Mouse (Mus musculus) layer of hippocampus, adult 2 months (tissue): ENCODE measurements around the gene Cish. TPM values are rescaled to one million over a fixed set of nuclear protein-coding genes. Genes with fewer than 3 reads are reported as not detected.

ENCODE experiments used
- DNase-seq, 2 experiments: peaks; one replicate each; pipeline ENCODE4 v3.0.0; 2022; ENCODE audit warnings: low spot score in 2 of 2
- H3K27ac ChIP-seq: fragments of 200-600 bp; 2 replicates; pipeline ENCODE4 v1.8.1; 2022
- H3K4me3 ChIP-seq: fragments of 200-600 bp; 2 replicates; pipeline ENCODE4 v1.8.1; 2022; ENCODE audit warnings: mild to moderate bottlenecking
- CTCF ChIP-seq: fragments of 200-600 bp; conservative IDR thresholded peaks from 2 replicates; pipeline ENCODE4 v1.8.1; 2022; ENCODE audit warnings: antibody characterized with exemption, mild to moderate bottlenecking, moderate library complexity
- total RNA-seq, 2 experiments: library from RNA; stranded (reverse); gene quantifications; 2 replicates each; pipeline ENCODE4 v1.2.3; 2021

Gene Cish
- total RNA-seq, 2 experiments from 2014 or later: 3.0 to 3.7 TPM

DNA sequence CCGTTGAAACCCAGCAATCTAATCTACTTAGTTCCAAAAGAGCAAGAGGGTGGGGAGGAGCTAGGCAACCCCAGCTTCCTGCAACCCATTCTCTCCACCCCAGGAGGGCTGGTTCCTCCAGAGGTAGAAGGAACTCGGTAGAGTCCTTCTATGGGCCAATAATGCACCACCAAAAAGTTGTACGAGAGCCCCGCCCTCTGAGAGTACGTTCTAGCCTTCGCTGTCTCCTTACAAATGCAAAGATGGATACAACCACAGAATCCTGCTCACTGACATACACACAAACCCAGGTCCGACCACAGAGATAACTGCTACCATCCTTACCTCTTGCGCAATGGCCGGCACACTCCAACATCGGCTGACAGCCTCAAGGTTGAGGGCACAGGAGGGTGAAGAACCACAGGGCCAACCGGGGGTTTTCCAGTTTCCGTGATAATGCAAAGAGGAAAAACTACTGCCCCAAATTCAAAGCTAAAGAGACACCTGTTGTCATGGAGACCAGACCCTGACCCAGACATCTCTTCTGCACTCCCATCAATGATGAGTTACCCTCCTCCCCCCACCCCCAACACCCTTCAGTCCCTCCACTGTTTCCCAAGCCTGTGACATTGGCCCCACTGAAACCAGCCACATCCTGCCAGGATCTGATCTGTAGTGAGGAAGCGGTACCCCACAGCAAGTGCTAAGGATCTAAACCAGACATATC, 15.4 kb upstream of the Cish start:
- Histone ChIP-seq H3K4me3 (no peak overlapping the region), H3K27ac (no peak overlapping the region)
- TF ChIP-seq CTCF: no peak
- DNase-seq: no peak

- H3K27ac ChIP-seq: no peak overlapping the region
- no peak overlapping the region for H3K4me3 ChIP-seq
- TF ChIP-seq CTCF: no peak
- DNase-seq: no peak
These were observed 14.4 kb upstream of the Cish start for GRCm38 (mm10) chr9:107281241-107281987.

DNA sequence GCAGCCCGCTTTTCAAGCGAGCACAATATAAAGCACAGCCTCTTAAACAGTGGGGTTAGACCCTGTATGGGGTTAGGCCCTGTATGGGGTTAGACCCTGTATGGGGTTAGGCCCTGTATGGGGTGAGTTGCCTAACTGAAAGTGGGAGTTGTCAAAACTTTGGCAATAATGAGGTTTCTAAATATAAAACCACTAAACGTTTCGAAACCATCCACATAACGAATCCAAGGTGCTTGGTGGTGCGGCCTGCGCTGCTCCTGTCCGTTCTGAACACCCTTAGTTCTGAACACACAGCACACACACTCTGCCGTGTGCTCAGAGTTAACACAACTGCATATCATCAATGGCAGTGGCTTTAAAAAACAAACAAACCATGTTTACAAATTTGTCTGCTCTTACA, 12.9 kb upstream of the Cish start:
- Histone ChIP-seq H3K4me3 (no peak overlapping the region), H3K27ac (no peak overlapping the region)
- no peak for DNase-seq
- TF ChIP-seq CTCF: no peak

DNA sequence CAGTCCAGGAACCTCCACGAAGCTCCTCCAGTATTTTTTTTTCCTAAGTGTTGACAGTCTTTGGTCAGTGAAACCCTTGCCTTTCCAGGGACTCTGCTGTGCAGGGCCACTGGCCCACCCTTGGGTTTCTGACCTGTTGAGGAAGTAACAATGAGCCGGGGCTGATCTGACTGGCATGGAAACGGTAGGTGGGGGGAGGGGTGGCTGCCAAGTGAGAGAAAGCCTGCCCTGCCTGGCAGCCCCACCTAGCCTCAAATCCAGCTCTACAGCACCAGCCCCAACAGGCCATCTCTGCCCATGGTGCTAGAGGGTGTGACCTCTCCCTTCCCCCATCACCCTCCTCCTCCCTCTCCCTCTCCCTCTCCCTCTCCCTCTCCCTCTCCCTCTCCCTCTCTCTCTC, 10.8 kb upstream of the Cish start:
- Histone ChIP-seq H3K4me3 (no peak overlapping the region), H3K27ac (no peak overlapping the region)
- TF ChIP-seq CTCF: no peak
- no peak for DNase-seq

GRCm38 (mm10) chr9:107287294-107287693, 8.5 kb upstream of the Cish start:
- no peak overlapping the region for H3K4me3 ChIP-seq
- no peak overlapping the region for H3K27ac ChIP-seq
- no peak for TF ChIP-seq CTCF
- no peak for DNase-seq

- no peak for DNase-seq
- TF ChIP-seq CTCF: no peak
These were observed 7.6 kb upstream of the Cish start for GRCm38 (mm10) chr9:107288105-107288650.

GRCm38 (mm10) chr9:107288711-107289110, 7.1 kb upstream of the Cish start:
- H3K27ac ChIP-seq: no peak overlapping the region
- H3K4me3 ChIP-seq: peak overlapping the region; percentile 56
- no peak for DNase-seq
- TF ChIP-seq CTCF: no peak

More at GRCm38 (mm10) chr9:107288105-107288650, 7.6 kb upstream of the Cish start:
- Histone ChIP-seq H3K4me3 (no peak overlapping the region), H3K27ac (no peak overlapping the region)

DNA sequence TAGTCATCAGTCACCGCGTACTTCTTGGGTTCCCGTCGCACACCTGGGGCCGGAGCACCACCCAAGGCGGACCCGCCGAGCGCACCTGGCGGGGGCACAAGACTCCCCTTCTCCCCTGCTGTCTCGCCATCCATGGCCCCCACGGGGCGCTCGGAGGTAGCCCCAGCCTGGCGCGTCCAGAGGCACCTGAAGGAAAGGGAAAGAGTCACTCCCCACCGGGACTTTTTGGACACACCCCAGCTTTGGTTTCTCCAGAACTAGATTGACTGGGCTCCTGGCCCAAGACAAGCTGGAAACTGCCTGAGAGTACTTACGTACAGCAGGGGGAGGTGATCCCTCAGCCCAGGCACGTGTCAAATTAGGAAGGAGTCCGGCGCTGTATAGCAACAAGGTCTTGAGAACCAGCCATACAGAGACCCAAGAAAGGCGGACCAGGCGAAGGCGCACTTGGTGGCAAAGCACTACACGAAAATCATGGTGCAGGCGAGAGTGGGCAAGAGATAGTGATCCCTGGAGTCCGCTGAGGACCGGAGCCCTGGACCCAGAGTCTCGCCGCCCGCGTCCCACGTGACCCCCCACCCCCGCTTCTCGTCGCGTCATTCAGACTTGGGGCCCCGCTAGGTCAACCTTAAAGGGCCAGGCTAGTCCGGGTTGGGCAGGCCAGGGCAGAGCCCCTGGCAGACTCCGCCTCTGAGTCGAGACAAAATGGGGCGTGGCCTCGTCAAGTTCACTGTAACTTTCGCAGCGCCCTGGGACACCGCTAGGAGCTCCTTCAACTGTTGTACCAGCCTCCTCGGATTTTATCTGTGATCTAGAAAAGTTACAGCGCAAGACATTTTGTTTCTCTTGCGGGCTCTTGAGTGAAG, 6.4 kb upstream of the Cish start, which contains the start of gene Mapkapk3:
Mapkapk3 (minus strand) TSS at position 667 of the 866 bp plus-strand sequence.
- H3K27ac ChIP-seq: no peak within 1 kb of the TSS; the same call in 1 of the 2 replicates
- H3K4me3 ChIP-seq: peak within 1 kb of the TSS; percentile 56
- peak; percentile 63 for TF ChIP-seq CTCF
- peak in 1 of 2 experiments; percentile 35 for DNase-seq

GRCm38 (mm10) chr9:107290897-107291296, 4.9 kb upstream of the Cish start:
- H3K4me3 ChIP-seq: no peak overlapping the region
- peak; percentile 99 for TF ChIP-seq CTCF
- H3K27ac ChIP-seq: no peak overlapping the region
- DNase-seq: peak; percentile 70 to 92

DNA sequence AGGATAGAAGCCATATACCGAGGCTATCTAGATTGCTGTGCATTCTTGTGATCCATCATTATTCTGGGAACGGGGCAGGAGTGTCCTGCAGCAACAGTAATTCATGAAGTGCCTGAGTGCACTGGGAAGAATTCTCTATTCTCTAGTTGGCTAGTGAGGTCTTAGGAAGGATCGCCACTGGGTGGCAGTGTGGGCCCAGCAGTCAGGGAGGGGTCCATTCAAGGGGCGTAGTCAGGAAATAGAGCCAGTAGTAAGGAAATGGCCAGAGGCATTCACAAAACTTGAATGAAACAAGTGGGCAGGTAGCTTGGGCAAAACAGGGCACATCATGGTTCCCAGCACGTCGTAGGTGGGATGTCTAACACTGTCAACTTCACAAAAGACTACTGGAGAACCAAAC, 1.6 kb upstream of the Cish start:
- Histone ChIP-seq H3K27ac (no peak overlapping the region), H3K4me3 (no peak overlapping the region)
- peak; percentile 67 to 78 for DNase-seq
- peak; percentile 92 for TF ChIP-seq CTCF

DNA sequence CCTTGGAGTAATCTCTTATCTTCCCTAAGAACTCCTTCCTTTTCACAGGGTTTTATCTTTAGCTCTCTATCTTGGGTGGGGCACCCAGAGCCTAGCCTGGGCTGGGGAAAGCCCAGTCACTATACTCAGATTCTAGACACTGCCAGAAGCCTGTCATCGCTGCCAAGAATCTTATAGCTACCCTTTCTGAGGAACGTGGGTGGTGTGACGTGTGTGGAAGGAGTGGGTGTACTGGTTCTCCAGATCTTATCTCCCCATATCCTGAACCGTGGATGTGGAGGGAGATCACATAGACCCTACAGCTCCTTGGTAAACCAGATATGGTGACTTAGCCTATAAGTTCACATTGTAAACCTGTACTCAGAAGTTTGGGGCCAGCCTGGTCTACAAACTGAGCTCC, 210 bp upstream of the Cish start:
- Histone ChIP-seq H3K27ac (no peak overlapping the region), H3K4me3 (no peak overlapping the region)
- no peak for TF ChIP-seq CTCF
- DNase-seq: no peak

- Histone ChIP-seq H3K4me3 (peak overlapping the region; percentile 89), H3K27ac (no peak overlapping the region)
- TF ChIP-seq CTCF: no peak
- DNase-seq: no peak
These were observed 215 bp downstream of the Cish start for GRCm38 (mm10) chr9:107296041-107296440.
